Mouse (Mus musculus) kidney, embryonic 15.5 days (tissue): ENCODE measurements around the gene Lrmda. TPM values are rescaled to one million over a fixed set of nuclear protein-coding genes. Genes with fewer than 3 reads are reported as not detected.
A peak's percentile ranks its signal among the peaks of the same experiment; 100 is the strongest.

Experiments used
- ATAC-seq: fragments of 200-750 bp; cut with Nextera tagmentation; replicated peaks from 2 replicates; pipeline ENCODE4 v1.8.0; 2017; ENCODE audit warnings: moderate TSS enrichment; ENCODE audit not compliant: low FRiP score
- H3K27ac ChIP-seq: fragments of 300-500 bp; sonication (generic); 2 replicates; pipeline ENCODE4 v1.5.1; 2015; ENCODE audit warnings: mild to moderate bottlenecking, inconsistent platforms
- H3K27me3 ChIP-seq: fragments of 300-500 bp; sonication (generic); 2 replicates; pipeline ENCODE4 v1.6.1; 2015; ENCODE audit warnings: inconsistent platforms
- H3K36me3 ChIP-seq: fragments of 300-500 bp; sonication (generic); 2 replicates; pipeline ENCODE4 v1.6.1; 2015; ENCODE audit warnings: inconsistent platforms
- H3K4me1 ChIP-seq: fragments of 300-500 bp; sonication (generic); 2 replicates; pipeline ENCODE4 v1.6.1; 2015; ENCODE audit warnings: inconsistent platforms
- H3K4me2 ChIP-seq: fragments of 300-500 bp; sonication (generic); 2 replicates; pipeline ENCODE4 v1.6.1; 2015; ENCODE audit warnings: moderate library complexity, mild to moderate bottlenecking, inconsistent platforms
- H3K4me3 ChIP-seq: fragments of 300-500 bp; sonication (generic); replicated peaks from 2 replicates; pipeline ENCODE4 v1.5.1; 2015; ENCODE audit warnings: mild to moderate bottlenecking, inconsistent platforms
- H3K9ac ChIP-seq: fragments of 300-500 bp; sonication (generic); 2 replicates; pipeline ENCODE4 v1.6.1; 2015; ENCODE audit warnings: mild to moderate bottlenecking, inconsistent platforms
- H3K9me3 ChIP-seq: fragments of 300-500 bp; sonication (generic); replicated peaks from 2 replicates; pipeline ENCODE4 v1.6.1; 2016; ENCODE audit warnings: inconsistent platforms
- WGBS: fragments of 180-500 bp; shearing (Covaris S2); methylation state at CpG from one replicate; pipeline ENCODE4 v1.1.7; 2015; ENCODE audit warnings: mixed read lengths; 5-methylcytosine and 5-hydroxymethylcytosine counted together
- polyA plus RNA-seq: library from polyadenylated mRNA; unstranded; fragments of >200 nt; fragmentation: Nextera tagmentation; extraction: Ambion mirVana; gene quantifications from 2 replicates; pipeline ENCODE4 v1.2.1, GENCODE M21; 2015

The Lrmda gene
- polyA plus RNA-seq, 1 experiment from 2014 or later: 1.1 TPM

GRCm38 (mm10) chr14:21994061-21994990 lies 25.2 kb upstream of the Lrmda start:
- Histone ChIP-seq H3K4me2 (peak overlapping the region; percentile 84), H3K27ac (peak overlapping the region; percentile 90), H3K4me1 (peaks cover 35% of the 10 kb centered on the region), H3K4me3 (peak overlapping the region; percentile 62), H3K9me3 (no peaks in the 10 kb centered on the region), H3K27me3 (no peaks in the 10 kb centered on the region), H3K36me3 (no peaks in the 10 kb centered on the region), H3K9ac (peak overlapping the region; percentile 74)
- ATAC-seq: no peak
- 2% methylated on average over 44 of the region's 44 CpGs for WGBS

GRCm38 (mm10) chr14:21995031-21995754 lies 24.3 kb upstream of the Lrmda start:
- ATAC-seq: peak; percentile 85
- H3K27ac ChIP-seq: peak overlapping the region; percentile 90
- no peaks in the 10 kb centered on the region for H3K36me3 ChIP-seq
- H3K9ac ChIP-seq: peak overlapping the region; percentile 74
- no peaks in the 10 kb centered on the region for H3K9me3 ChIP-seq
- peak overlapping the region; percentile 84 for H3K4me2 ChIP-seq
- H3K4me1 ChIP-seq: peaks cover 35% of the 10 kb centered on the region
- H3K4me3 ChIP-seq: peak overlapping the region; percentile 62
- WGBS: under 1% methylated on average over 35 of the region's 36 CpGs
- no peaks in the 10 kb centered on the region for H3K27me3 ChIP-seq

- Histone ChIP-seq H3K9me3 (no peaks in the 10 kb centered on the region), H3K9ac (no peak overlapping the region), H3K4me3 (no peak overlapping the region), H3K36me3 (no peaks in the 10 kb centered on the region), H3K27me3 (peaks cover 4% of the 10 kb centered on the region; the same call in 1 of the 2 replicates), H3K27ac (no peak overlapping the region), H3K4me1 (peaks cover 3% of the 10 kb centered on the region), H3K4me2 (no peak overlapping the region)
- no peak for ATAC-seq
- 89% methylated on average over 4 of the region's 4 CpGs for WGBS
Observed at GRCm38 (mm10) chr14:21999588-21999987, 19.9 kb upstream of the Lrmda start.

- WGBS: 81% methylated on average over 1 of the region's 1 CpGs
- Histone ChIP-seq H3K36me3 (no peaks in the 10 kb centered on the region), H3K27ac (no peak overlapping the region), H3K4me1 (no peaks in the 10 kb centered on the region), H3K4me3 (no peak overlapping the region), H3K27me3 (peaks cover 5% of the 10 kb centered on the region), H3K4me2 (no peak overlapping the region), H3K9me3 (no peaks in the 10 kb centered on the region), H3K9ac (no peak overlapping the region)
- ATAC-seq: no peak
Observed at GRCm38 (mm10) chr14:22003231-22003630, 16.3 kb upstream of the Lrmda start.

GRCm38 (mm10) chr14:22003631-22004030 lies 15.9 kb upstream of the Lrmda start:
- Histone ChIP-seq H3K27ac (no peak overlapping the region), H3K4me3 (no peak overlapping the region), H3K27me3 (peaks cover 5% of the 10 kb centered on the region), H3K36me3 (no peaks in the 10 kb centered on the region), H3K9ac (no peak overlapping the region), H3K4me1 (no peaks in the 10 kb centered on the region), H3K4me2 (no peak overlapping the region), H3K9me3 (no peaks in the 10 kb centered on the region)
- ATAC-seq: no peak
- WGBS: 67% methylated on average over 4 of the region's 4 CpGs

GRCm38 (mm10) chr14:22004943-22005342 lies 14.6 kb upstream of the Lrmda start:
- WGBS: 58% methylated on average over 4 of the region's 4 CpGs
- Histone ChIP-seq H3K27ac (no peak overlapping the region), H3K4me1 (no peaks in the 10 kb centered on the region), H3K9me3 (no peaks in the 10 kb centered on the region), H3K9ac (no peak overlapping the region), H3K27me3 (peaks cover 5% of the 10 kb centered on the region), H3K4me3 (no peak overlapping the region), H3K36me3 (no peaks in the 10 kb centered on the region), H3K4me2 (no peak overlapping the region)
- ATAC-seq: no peak

- H3K36me3 ChIP-seq: no peaks in the 10 kb centered on the region
- H3K4me1 ChIP-seq: no peaks in the 10 kb centered on the region
- no peak overlapping the region for H3K4me2 ChIP-seq
- H3K27me3 ChIP-seq: peaks cover 5% of the 10 kb centered on the region
- H3K4me3 ChIP-seq: no peak overlapping the region
- no peak for ATAC-seq
- no peak overlapping the region for H3K9ac ChIP-seq
- WGBS: 86% methylated on average over 6 of the region's 6 CpGs
- H3K9me3 ChIP-seq: no peaks in the 10 kb centered on the region
- no peak overlapping the region for H3K27ac ChIP-seq
Observed at GRCm38 (mm10) chr14:22007006-22007405, 12.5 kb upstream of the Lrmda start.

- peak overlapping the region; percentile 30; the same call in 1 of the 2 replicates for H3K27ac ChIP-seq
- peaks cover 8% of the 10 kb centered on the region; the same call in 1 of the 2 replicates for H3K27me3 ChIP-seq
- H3K9me3 ChIP-seq: no peaks in the 10 kb centered on the region
- H3K36me3 ChIP-seq: no peaks in the 10 kb centered on the region
- H3K4me2 ChIP-seq: no peak overlapping the region
- H3K4me1 ChIP-seq: peaks cover 16% of the 10 kb centered on the region
- ATAC-seq: no peak
- no peak overlapping the region for H3K4me3 ChIP-seq
- 87% methylated on average over 5 of the region's 5 CpGs for WGBS
- no peak overlapping the region for H3K9ac ChIP-seq
Observed at GRCm38 (mm10) chr14:22014315-22014714, 5.2 kb upstream of the Lrmda start.

- Histone ChIP-seq H3K36me3 (no peaks in the 10 kb centered on the region), H3K4me1 (peaks cover 21% of the 10 kb centered on the region), H3K27me3 (peaks cover 12% of the 10 kb centered on the region; the same call in 1 of the 2 replicates), H3K27ac (peak overlapping the region; percentile 30; the same call in 1 of the 2 replicates), H3K9ac (no peak overlapping the region), H3K4me2 (no peak overlapping the region), H3K4me3 (no peak overlapping the region), H3K9me3 (no peaks in the 10 kb centered on the region)
- 41% methylated on average over 4 of the region's 4 CpGs for WGBS
- no peak for ATAC-seq
Observed at GRCm38 (mm10) chr14:22014781-22015180, 4.7 kb upstream of the Lrmda start.

GRCm38 (mm10) chr14:22017011-22017410 lies 2.5 kb upstream of the Lrmda start:
- H3K4me2 ChIP-seq: no peak overlapping the region
- no peak overlapping the region for H3K27ac ChIP-seq
- WGBS: 36% methylated on average over 5 of the region's 5 CpGs
- no peak overlapping the region for H3K9ac ChIP-seq
- H3K4me1 ChIP-seq: peaks cover 30% of the 10 kb centered on the region
- ATAC-seq: no peak
- peaks cover 14% of the 10 kb centered on the region; the same call in 1 of the 2 replicates for H3K27me3 ChIP-seq
- H3K36me3 ChIP-seq: no peaks in the 10 kb centered on the region
- H3K4me3 ChIP-seq: no peak overlapping the region
- H3K9me3 ChIP-seq: no peaks in the 10 kb centered on the region

- H3K4me1 ChIP-seq: peaks cover 23% of the 10 kb centered on the region
- ATAC-seq: 0 out of 2 replicates have a peak, but pooled peaks have one; percentile 31
- 0 out of 2 replicates have a peak overlapping the region, but pooled peaks have one; percentile 6 for H3K27ac ChIP-seq
- H3K4me2 ChIP-seq: peak overlapping the region; percentile 88
- 46% methylated on average over 12 of the region's 12 CpGs for WGBS
- H3K9me3 ChIP-seq: no peaks in the 10 kb centered on the region
- H3K27me3 ChIP-seq: peaks cover 14% of the 10 kb centered on the region; the same call in 1 of the 2 replicates
- H3K36me3 ChIP-seq: no peaks in the 10 kb centered on the region
- peak overlapping the region; percentile 50 for H3K9ac ChIP-seq
- H3K4me3 ChIP-seq: peak overlapping the region; percentile 46
Observed at GRCm38 (mm10) chr14:22019949-22020845, 685 bp downstream of the Lrmda start.
